Mouse (Mus musculus) 416B (cell line): Measurements from ENCODE around the gene Sry.

Experiments used
- DNase-seq: peaks from one replicate; pipeline ENCODE4 v3.0.0; 2011; ENCODE audit warnings: low read depth

Sry gene

GRCm38 (mm10) chrY:2663558-2663957, at the start of gene Sry:
Gene Sry (minus strand): TSS chrY:2663658.
- no peak for DNase-seq
